Mouse (Mus musculus): ENCODE measurements around the gene Mia. TPM values are rescaled to one million over a fixed set of nuclear protein-coding genes. Genes with fewer than 3 reads are reported as not detected.
A peak's percentile ranks its signal among the peaks of the same experiment; 100 is the strongest.

Mia gene
- 1 to 10 TPM in 3 of 4 experiments, under 1 TPM in 1; 0.86 to 3.9 (median 2.5) TPM for total RNA-seq (2022)

DNA sequence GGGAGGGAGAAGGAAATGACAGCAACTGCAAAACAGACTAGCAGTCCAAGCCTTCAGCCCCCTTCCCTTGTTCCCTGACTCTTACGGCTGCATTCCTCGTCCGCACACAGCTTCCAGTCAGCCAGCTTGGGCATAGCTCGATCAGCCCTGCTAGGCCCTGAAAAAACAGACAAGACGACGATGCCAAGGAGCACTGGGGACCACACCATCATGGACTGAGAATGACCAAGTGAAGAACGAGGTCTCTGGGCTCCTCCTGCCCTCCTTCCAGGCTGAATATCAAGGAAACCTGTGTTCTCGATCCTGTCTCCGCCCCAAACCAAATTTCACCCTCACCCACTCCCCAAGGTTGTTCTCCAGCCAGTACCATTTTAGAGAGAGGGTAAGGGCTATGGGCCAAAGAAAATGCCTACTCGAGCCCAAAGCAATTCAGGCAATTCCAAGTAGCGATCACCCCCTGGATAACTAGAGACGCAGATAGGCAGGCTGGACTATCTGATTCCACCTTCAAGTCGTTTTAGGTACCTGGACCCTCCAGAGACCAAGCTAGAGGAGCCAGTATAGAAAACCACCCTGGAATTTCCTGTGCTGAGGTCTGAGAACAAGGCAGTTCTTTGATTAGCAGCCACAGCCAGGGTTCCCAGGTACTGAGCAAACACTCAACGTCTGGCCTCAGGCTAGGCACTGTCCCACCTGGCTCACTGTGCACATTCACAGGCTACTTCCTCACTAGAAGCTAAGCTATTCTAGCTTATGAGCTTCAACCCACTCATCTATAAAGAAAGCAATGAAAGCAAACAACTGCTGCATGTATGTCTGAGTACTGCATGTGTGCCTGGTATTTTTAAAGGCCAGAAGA, at the start of gene Mia, which contains the start of gene Gm21983:
Mia (minus strand) TSS at position 321 of the 859 bp plus-strand sequence.
Gm21983 (minus strand) TSS at position 250 of the 859 bp plus-strand sequence.
- no peak for DNase-seq (ENCODE audit: low spot score in 2 of 2)

- no peak for DNase-seq (ENCODE audit: low spot score in 2 of 2)
These were observed 47.9 kb upstream of the Mia start for GRCm38 (mm10) chr7:27228865-27229264.

- peak; percentile 87 to 88 for DNase-seq (ENCODE audit: low spot score in 2 of 2)
These were observed 47.4 kb upstream of the Mia start, which contains the start of gene Itpkc for GRCm38 (mm10) chr7:27228281-27228821. Itpkc (minus strand) TSS chr7:27228661.

DNA sequence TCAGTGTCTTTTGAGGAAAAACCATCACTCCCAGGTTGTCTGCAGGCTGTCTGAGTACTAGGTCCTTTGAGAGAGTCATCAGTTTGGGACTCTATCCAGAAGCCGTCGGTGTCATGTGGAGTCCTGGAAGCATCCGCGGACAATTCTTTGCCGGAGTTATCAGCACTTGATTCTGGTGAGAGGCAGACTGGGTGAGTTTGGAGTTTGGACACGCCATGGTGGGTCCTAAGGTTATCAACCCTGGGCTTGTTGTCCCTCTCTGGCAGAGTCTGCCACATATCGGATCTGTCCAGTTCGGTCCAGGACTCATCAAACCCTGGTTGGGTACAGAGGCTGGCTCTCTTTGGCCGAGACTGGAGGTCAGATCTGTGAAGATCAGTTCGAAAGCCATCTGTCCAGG, 46.7 kb upstream of the Mia start:
- DNase-seq (ENCODE audit: low spot score in 2 of 2), result no peak

- no peak for DNase-seq (ENCODE audit: low spot score in 2 of 2)
These were observed 46.3 kb upstream of the Mia start for GRCm38 (mm10) chr7:27227276-27227675.

DNA sequence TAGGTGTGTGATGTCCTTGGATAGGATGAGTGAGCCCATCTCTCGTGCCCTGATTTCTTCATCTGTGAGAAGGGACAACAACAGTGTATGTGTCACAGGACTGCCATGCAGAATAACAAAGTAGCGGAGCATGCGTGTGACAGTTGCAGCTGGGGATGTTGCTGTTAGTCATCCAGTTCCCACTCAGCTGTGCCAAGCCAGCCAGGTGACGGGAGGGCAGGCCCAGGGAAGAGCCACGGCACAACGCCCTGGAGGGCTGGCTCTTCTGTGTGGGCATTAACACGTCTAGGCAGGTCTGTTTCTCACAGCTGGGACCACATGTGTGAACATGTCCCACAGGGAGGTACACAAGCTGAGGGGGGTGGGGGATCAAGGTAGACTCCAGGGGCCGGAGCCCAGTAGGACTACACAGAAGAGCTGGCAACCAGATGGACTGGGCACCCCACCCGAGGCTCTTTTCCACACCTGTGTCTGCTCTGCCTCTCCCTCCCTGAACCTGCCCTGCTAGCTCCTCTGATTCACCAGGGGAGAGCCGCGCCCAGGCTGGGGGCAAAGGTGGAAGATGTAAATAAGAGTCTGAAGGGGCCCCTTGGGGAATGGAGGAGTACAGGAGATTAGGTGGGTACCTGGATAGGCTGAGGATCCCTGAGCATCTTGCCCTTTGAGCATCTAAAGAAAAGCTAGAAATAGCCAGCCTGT, 44.1 kb upstream of the Mia start:
- no peak for DNase-seq (ENCODE audit: low spot score in 2 of 2)

DNA sequence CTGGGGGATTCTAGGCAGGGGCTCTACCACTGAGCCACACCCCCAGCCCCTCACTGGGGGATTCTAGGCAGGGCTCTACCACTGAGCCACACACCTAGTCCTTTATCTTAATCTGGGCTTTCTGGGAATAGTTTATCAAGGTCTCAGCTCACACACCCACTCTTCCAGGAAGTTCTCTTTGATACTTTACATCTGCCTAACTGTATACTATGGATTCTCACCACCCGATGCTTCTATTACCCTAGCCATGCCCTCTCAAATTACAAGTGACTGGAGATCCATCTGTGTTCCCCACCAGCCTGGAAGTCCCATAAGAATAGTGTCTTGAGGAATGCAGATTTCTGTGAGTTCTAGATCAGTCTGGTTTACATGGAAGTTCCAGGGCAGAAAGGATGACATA, 41.6 kb upstream of the Mia start:
- DNase-seq (ENCODE audit: low spot score in 2 of 2), result no peak

GRCm38 (mm10) chr7:27221939-27222338, 41.0 kb upstream of the Mia start:
- no peak for DNase-seq (ENCODE audit: low spot score in 2 of 2)

- DNase-seq (ENCODE audit: low spot score in 2 of 2), result no peak
These were observed 39.0 kb upstream of the Mia start for GRCm38 (mm10) chr7:27219937-27220336.

GRCm38 (mm10) chr7:27218586-27218985, 37.6 kb upstream of the Mia start:
- DNase-seq (ENCODE audit: low spot score in 2 of 2), result no peak

DNA sequence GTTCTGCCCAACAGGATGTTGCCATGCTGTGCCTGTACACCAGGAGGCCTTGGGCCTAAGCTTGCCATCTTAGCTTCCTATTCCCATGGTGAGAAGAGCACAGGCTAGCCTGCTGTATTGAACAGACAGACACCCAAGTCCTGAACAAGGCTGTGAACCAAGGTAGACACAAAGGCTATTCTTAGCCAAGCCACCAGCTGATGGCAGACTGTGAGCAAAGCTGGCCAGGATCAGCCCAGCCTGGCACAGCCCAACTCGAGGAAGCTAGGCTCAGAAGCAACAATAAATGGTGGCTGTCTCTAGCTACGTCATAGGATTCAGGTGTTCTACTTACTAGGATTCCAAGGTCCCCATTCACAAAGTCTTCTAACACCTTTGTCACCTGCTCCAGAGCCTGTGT, 31.7 kb upstream of the Mia start:
- DNase-seq (ENCODE audit: low spot score in 2 of 2), result no peak

- no peak for DNase-seq (ENCODE audit: low spot score in 2 of 2)
These were observed 22.9 kb upstream of the Mia start for GRCm38 (mm10) chr7:27203730-27204449.

GRCm38 (mm10) chr7:27198779-27199178, 17.8 kb upstream of the Mia start:
- DNase-seq (ENCODE audit: low spot score in 2 of 2), result no peak

DNA sequence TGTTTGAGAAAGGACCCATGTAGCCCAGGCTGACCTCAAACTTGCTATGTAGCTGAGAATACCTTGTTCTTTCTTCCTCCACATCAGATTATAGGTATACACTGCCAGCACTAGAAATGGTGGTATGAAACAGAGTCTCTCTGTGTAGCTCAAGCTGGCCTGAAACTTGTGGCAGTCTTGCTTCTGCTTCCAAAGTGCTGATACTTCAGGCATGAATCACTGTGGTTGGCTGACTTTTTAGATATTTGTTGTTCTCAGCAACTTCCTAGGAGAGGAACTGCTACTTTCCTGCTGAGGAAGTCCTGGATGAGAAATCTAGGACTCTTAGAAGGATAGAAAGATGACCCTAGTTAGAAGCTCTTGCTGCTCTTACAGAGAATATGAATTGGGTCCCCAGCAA, 17.4 kb upstream of the Mia start:
- no peak for DNase-seq (ENCODE audit: low spot score in 2 of 2)

- DNase-seq (ENCODE audit: low spot score in 2 of 2), result no peak
These were observed 16.7 kb upstream of the Mia start for GRCm38 (mm10) chr7:27197634-27198033.

GRCm38 (mm10) chr7:27197136-27197535, 16.2 kb upstream of the Mia start:
- no peak for DNase-seq (ENCODE audit: low spot score in 2 of 2)

DNA sequence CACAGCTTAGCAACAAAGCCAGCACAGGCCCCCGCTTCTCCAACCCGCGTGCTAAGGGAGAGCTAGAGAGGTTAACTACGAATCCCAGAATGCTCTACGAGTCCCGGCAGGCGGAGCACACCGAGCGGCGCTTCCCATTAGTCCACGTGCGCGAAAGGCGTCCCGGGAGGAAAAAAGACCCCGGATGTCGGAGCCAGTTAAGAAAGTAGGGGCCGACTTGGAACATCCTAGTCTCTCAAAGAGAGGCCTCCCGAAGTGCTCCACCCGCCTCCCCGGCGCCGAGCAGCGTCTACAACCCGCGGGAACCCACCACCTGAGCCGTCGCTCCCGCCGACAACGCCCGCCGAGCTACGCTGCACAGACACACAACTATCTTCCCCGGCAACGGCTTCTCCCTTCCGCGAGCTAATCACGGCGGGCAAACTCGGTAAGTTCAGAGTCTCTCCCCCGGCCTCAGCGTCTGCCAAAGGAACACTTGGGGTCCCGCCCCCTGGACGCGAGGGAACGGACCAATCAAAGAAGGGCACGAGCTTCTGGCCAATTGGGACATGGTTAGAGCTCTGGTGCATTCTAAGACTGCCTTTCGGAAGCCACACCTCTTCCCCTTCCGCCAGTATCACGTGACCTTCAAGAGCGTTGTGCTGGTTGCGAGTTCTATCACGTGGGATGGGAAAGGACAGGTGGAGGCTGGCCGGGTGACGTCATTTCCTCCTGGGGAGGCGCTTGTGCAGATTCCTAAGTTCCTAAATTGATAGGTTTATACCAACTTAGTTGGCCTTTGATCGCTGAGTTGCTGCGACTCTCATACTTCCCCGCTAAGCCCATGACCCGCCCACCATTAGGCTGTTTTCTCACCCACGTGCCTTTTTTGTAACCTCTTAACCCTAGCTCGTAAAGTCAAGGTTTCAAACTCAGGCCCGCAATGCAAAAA, 15.0 kb upstream of the Mia start, which contains the start of the genes BC024978 and Snrpa:
BC024978 (plus strand) TSS at position 101 of the 931 bp plus-strand sequence.
Snrpa (minus strand) TSS at position 591 of the 931 bp plus-strand sequence.
- DNase-seq (ENCODE audit: low spot score in 2 of 2), result peak; percentile 99 to 100

DNA sequence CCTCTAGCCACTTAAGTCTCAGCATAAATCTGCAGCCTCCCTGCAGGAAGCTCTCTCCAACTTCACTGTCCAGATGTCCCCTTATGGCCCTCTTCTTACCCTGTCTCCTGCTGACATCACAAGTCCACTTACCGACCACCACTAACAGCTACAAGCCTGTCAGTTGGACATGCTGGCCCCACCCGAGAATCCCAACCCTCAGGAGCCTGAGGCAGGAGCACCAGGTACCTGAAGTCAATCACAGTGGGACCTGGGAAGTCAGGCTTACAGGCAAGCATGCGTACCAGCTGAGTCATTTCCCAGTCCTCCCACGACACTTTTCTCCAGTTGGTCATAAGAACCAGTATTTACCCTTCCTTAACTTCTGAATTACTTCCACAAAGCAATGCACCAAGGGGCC, 12.8 kb upstream of the Mia start:
- DNase-seq (ENCODE audit: low spot score in 2 of 2), result no peak

- DNase-seq (ENCODE audit: low spot score in 2 of 2), result no peak
These were observed 11.5 kb upstream of the Mia start for GRCm38 (mm10) chr7:27192434-27192833.

DNA sequence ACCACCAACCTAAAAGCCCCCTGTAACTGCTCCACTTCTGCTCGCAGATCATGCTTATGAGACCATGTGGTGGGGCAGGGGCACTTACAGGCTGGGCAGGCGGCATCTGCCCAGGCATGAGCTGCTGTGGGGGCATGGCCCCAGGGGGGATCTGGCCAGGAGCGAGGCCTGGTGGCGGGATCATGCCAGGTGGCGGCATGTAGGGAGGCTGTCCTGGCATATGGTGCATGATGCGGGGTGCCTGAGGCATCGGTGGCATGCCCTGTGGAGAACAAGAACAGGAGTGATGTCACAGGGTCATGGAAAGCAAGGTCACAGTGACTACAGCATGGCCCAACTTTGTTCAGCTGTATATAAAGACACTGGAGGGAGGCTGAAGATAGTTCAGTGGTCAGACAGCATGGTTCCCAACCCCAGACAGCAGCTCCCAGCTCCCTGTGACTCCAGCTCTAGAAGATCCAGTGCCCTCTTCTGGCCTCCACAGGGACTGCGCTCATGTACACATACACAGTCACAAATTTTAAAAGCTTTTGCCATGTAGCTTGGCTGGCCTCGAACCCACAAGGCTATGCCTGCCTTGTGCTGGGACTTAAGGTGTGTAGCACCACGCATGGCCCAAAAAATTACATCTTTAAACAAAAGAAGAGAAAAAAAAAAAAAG, 8.4 kb upstream of the Mia start:
- DNase-seq (ENCODE audit: low spot score in 2 of 2), result no peak
